Mouse (Mus musculus): ENCODE measurements around the gene Ifna5. TPM values are rescaled to one million over a fixed set of nuclear protein-coding genes. Genes with fewer than 3 reads are reported as not detected.
A peak's percentile ranks its signal among the peaks of the same experiment; 100 is the strongest.

The Ifna5 gene
- total RNA-seq, 2 experiments from 2014 or later = not detected

GRCm38 (mm10) chr4:88863309-88863708 is 28.0 kb downstream of the Ifna5 start:
- DNase-seq (ENCODE audit: low spot score in 2 of 2) = no peak

DNA sequence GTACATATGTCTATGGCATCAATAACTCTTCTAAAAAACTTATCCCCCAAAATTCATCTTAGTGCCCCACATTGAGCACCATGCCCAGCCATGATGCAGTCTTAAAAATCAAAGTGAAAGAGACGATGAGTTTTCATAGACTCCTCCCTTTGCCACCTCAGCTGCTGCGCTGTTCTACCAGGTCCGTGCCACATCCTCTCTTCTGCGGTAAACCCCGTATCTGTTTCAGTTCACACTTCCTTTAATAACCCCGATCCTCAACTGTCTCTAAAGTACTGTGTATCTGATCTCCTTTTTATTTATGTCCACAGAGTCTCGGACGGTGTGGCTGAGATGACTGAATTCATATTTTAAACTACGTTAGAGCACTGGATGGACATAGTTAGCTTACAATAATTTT is 29.3 kb downstream of the Ifna5 start:
- DNase-seq (ENCODE audit: low spot score in 2 of 2) = no peak

DNA sequence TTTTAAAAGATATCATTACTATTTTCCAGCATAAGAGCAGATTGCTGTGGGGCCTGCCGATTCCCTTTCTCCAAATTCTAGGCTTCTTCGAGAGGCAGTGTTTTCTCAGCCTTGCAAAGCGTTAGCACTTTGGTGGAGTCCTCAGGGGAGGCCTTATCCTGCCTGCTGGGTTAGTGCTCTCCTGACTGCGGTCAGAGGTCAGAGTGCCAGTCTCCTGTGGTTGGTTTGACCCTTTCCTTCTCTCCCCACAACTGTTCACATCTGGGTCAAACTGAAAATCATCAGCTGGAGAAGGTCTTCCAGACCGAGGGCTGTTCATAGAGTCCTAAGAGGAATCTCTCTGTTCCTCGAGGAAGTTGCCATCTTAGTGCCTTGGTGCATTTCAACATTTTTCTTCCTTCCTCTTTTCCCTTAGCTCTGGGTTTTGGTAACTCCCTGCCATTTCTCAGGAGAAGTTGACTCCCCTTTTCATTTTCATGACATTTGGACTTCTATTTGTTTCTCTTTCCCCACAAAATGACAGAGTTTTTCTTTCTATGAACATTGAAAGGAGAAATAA is 29.8 kb downstream of the Ifna5 start:
- DNase-seq (ENCODE audit: low spot score in 2 of 2) = no peak

- DNase-seq (ENCODE audit: low spot score in 2 of 2) = peak; percentile 79 to 80
Measured at GRCm38 (mm10) chr4:88867366-88867925, 32.1 kb downstream of the Ifna5 start.

- peak in 1 of 2 experiments; percentile 18 for DNase-seq (ENCODE audit: low spot score in 2 of 2)
Measured at GRCm38 (mm10) chr4:88867926-88868911, 32.9 kb downstream of the Ifna5 start.

GRCm38 (mm10) chr4:88872691-88873090 is 37.4 kb downstream of the Ifna5 start:
- peak in 1 of 2 experiments; percentile 53 for DNase-seq (ENCODE audit: low spot score in 2 of 2)

DNA sequence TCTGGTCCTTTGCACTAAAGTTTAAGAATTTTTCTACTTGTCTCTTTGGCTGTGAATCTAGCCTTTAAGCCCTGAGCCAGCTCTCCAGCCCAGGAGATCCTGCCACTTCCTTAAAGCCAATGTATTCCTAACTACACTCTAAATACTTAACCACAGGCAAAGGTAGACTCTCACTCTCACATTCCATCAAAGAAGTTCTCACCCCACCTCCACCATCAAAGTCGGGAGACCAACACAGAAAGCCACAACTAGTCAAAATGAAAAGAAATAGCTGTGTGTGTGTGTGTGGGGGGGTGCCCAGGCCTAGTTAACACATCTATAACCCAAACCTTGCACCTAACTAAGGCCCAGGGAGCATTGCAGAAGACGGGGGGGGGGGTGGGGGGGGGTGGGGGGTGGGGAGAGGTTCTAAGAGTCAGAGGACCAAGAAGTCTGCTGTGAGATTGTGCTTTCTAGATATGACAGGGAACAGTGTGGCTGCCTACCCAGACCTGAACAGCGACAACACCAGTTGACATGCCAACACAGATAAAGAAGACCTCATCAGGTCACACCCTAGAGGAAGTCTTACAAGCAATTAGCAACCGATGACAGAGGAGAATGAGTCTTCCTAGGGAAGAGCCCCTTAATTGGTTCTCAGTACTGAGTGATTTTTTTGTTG is 40.2 kb downstream of the Ifna5 start:
- no peak for DNase-seq (ENCODE audit: low spot score in 2 of 2)

GRCm38 (mm10) chr4:88876520-88876919 is 41.2 kb downstream of the Ifna5 start:
- DNase-seq (ENCODE audit: low spot score in 2 of 2) = no peak

GRCm38 (mm10) chr4:88878246-88878645 is 42.9 kb downstream of the Ifna5 start:
- no peak for DNase-seq (ENCODE audit: low spot score in 2 of 2)

GRCm38 (mm10) chr4:88878772-88879171 is 43.4 kb downstream of the Ifna5 start:
- no peak for DNase-seq (ENCODE audit: low spot score in 2 of 2)

DNA sequence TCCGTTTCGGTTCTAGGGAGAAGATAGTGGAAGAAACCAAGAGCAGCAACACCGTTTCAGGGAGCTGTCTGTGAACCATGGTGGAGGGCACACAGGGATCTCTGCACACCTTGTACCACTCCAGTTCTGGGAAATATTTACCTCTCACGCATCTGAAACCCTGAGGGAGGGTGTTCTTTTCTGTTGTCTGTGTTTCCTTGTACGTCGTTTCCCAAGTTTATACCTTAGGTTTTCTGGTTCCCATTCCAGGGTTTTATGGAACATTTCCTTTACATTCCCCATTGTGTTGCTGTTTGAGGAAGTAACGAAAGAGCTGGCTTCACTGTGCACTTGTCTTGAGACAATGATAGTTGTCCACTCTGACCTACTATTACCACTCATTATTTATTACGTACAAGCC is 44.8 kb downstream of the Ifna5 start, which contains the start of gene Ifne:
TSS of gene Ifne (minus strand) at position 101 of the 400 bp plus-strand sequence.
- no peak for DNase-seq (ENCODE audit: low spot score in 2 of 2)

Other genes starting within 250 kb of the Ifna5 start
- not detected for gene Ifna9, start 243.1 kb upstream of the Ifna5 start, total RNA-seq (2021)
- gene Ifna12, start 232.1 kb upstream of the Ifna5 start, total RNA-seq (2021) = not detected
- not detected for gene C87499, start 201.1 kb upstream of the Ifna5 start, total RNA-seq (2021)
- gene Ifna13, start 191.1 kb upstream of the Ifna5 start, total RNA-seq (2021) = not detected
- not detected for gene Ifna16, start 158.6 kb upstream of the Ifna5 start, total RNA-seq (2021)
- not detected for gene Ifna2, start 151.6 kb upstream of the Ifna5 start, total RNA-seq (2021)
- gene Ifnab, start 144.2 kb upstream of the Ifna5 start, total RNA-seq (2021) = not detected
- gene Gm26566, start 113.7 kb upstream of the Ifna5 start, total RNA-seq (2021) = under 1 TPM; 0.49 to 0.89 TPM
- 100 to 1,000 TPM; 100 to 103 TPM for gene Klhl9, start 113.1 kb upstream of the Ifna5 start, total RNA-seq (2021)
- not detected for gene Gm13271, start 80.7 kb upstream of the Ifna5 start, total RNA-seq (2021)
- not detected for gene Gm13283, start 75.4 kb upstream of the Ifna5 start, total RNA-seq (2021)
- gene Gm13290, start 61.7 kb upstream of the Ifna5 start, total RNA-seq (2021) = not detected
- gene Gm13289, start 58.6 kb upstream of the Ifna5 start, total RNA-seq (2021) = not detected
- gene Gm13272, start 55.7 kb upstream of the Ifna5 start, total RNA-seq (2021) = not detected
- not detected for gene Ifnz, start 53.4 kb upstream of the Ifna5 start, total RNA-seq (2021)
- gene Gm13276, start 49.8 kb upstream of the Ifna5 start, total RNA-seq (2021) = not detected
- gene Gm13277, start 46.9 kb upstream of the Ifna5 start, total RNA-seq (2021) = not detected
- gene Gm13278, start 44.0 kb upstream of the Ifna5 start, total RNA-seq (2021) = not detected
- gene Gm13275, start 41.0 kb upstream of the Ifna5 start, total RNA-seq (2021) = not detected
- gene Gm13279, start 38.1 kb upstream of the Ifna5 start, total RNA-seq (2021) = not detected
- not detected for gene Gm13285, start 35.9 kb upstream of the Ifna5 start, total RNA-seq (2021)
- not detected for gene Gm13287, start 32.3 kb upstream of the Ifna5 start, total RNA-seq (2021)
- gene Gm13288, start 30.0 kb upstream of the Ifna5 start, total RNA-seq (2021) = not detected
- not detected for gene Ifna7, start 19.3 kb upstream of the Ifna5 start, total RNA-seq (2021)
- gene Ifna11, start 15.6 kb upstream of the Ifna5 start, total RNA-seq (2021) = not detected
- not detected for gene Ifna6, start 8.1 kb upstream of the Ifna5 start, total RNA-seq (2021)
- not detected for gene Ifna4, start 6.3 kb downstream of the Ifna5 start, total RNA-seq (2021)
- gene Ifna1, start 14.6 kb downstream of the Ifna5 start, total RNA-seq (2021) = not detected
- not detected for gene Ifne, start 44.7 kb downstream of the Ifna5 start, total RNA-seq (2021)

All from left cerebral cortex, adult 18-20 months (tissue).